Mouse (Mus musculus): Measurements from ENCODE around the gene Wdr89. TPM values are rescaled to one million over a fixed set of nuclear protein-coding genes. Genes with fewer than 3 reads are reported as not detected.
"Not testable (repeated sequence)": the region's sequence is repeated elsewhere in the genome, so short reads cannot be mapped to it uniquely, and the experiment has no call there.

Wdr89 gene
- polyA plus RNA-seq, 1 experiment from 2014 or later = 10.5 TPM

DNA sequence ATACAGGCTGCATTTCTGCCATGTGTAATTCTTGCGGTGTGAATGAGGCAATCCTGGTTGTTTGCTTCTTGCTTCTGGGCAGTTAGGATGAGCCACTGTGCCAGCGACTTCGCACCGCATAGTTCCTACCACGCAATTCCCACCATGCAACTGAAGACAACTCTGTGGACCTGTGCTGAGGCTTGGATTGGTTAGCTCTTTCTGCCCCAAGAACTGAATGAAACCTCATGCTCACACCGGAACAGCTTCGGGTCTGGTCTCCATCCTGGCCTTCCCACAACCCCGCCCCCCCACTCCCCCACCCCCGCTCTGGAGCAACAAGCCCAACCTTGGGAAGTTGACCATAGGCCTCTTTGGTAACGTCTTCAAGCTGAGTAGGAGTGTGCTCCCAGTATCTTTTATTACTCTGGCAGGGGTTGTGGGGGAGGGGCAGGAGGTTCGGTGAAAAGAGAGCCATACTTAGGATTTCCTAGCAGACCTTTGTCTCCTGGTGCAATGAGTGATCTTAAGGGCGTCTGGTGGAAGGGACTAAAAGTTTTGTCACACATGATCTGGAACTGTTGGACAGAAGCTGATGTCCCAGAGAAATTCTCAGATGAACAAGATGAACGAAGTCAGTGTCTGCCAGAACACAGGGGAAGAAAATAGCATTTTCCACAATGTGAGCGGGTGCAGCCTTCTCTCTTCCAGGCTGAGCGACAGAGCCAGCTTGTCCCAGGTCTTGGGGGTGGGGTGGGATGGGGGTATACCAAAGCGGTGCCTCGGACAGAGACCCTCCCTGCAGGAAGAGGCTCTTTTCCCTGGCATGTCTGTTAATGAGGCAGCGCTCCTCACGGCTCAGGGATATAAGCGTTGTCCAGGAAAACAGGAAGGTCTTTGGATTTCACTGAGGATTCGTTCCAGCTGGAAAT is 32.1 kb upstream of the Wdr89 start:
- no peaks in the 10 kb centered on the region for H3K9me3 ChIP-seq (ENCODE audit: control insufficient read depth, low read length)
- H3K27ac ChIP-seq (ENCODE audit: low read depth, low read length) = no peak overlapping the region
- H3K4me3 ChIP-seq (ENCODE audit: low read depth, low read length) = no peak overlapping the region
- H3K4me1 ChIP-seq (ENCODE audit: control insufficient read depth, insufficient read depth, low read length) = peaks cover 3% of the 10 kb centered on the region; the same call in 1 of the 2 replicates
- no peak for ATAC-seq (ENCODE audit: low FRiP score)
- H3K36me3 ChIP-seq (ENCODE audit: control insufficient read depth, insufficient read depth, low read length) = no peaks in the 10 kb centered on the region
- 44% methylated on average over 21 of the region's 21 CpGs for WGBS
- H3K27me3 ChIP-seq (ENCODE audit: control insufficient read depth, insufficient read depth, low read length) = no peaks in the 10 kb centered on the region
- H3K9ac ChIP-seq (ENCODE audit: low read length) = peak overlapping the region; percentile 25; the same call in 1 of the 2 replicates
- peak; percentile 90 for DNase-seq (ENCODE audit: low spot score, missing footprints)
- H3K4me2 ChIP-seq = peak overlapping the region; percentile 10; the same call in 1 of the 2 replicates

DNA sequence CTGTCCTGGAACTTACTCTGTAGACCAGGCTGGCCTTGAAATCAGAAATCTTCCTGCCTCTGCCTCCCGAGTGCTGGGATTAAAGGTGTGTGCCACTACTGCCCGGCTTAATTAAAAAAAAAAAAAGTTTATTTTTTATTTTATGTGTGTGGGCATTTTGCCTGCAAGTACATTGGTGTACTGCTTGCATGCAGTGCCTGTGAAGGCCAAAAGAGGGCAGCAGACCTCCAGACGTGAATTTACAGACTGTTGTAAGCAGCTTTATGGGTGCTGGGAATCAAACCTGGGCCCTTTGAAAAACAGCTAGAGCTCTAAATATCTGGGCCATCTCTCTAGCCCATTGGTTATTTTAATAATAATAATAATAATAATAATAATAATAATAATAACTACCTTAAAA is 29.4 kb upstream of the Wdr89 start:
- Histone ChIP-seq H3K36me3 (ENCODE audit: control insufficient read depth, insufficient read depth, low read length) (no peaks in the 10 kb centered on the region), H3K4me1 (ENCODE audit: control insufficient read depth, insufficient read depth, low read length) (peaks cover 3% of the 10 kb centered on the region; the same call in 1 of the 2 replicates), H3K27ac (ENCODE audit: low read depth, low read length) (no peak overlapping the region), H3K27me3 (ENCODE audit: control insufficient read depth, insufficient read depth, low read length) (no peaks in the 10 kb centered on the region), H3K4me3 (ENCODE audit: low read depth, low read length) (no peak overlapping the region), H3K9ac (ENCODE audit: low read length) (no peak overlapping the region), H3K9me3 (ENCODE audit: control insufficient read depth, low read length) (no peaks in the 10 kb centered on the region), H3K4me2 (no peak overlapping the region)
- WGBS = 88% methylated on average over 3 of the region's 3 CpGs
- ATAC-seq (ENCODE audit: low FRiP score) = no peak
- DNase-seq (ENCODE audit: low spot score, missing footprints) = no peak

DNA sequence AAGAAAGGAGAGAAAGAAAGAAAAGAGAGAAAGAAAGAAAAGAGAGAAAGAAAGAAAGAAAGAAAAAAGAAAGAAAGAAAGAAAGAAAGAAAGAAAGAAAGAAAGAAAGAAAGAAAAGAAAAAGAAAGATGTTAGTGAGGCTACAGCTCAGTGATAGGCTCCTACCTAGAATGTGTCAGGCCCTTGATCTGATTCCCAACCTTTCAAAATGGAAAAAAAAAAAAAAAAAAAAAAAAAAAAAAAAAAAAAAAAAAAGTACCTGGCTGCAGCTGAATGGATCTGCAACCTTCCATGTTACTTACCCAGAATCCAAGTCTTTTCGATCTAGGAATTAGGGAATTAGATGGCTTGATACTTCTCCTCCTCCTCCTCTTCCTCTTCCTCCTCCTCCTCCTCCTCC is 26.5 kb upstream of the Wdr89 start:
- WGBS = 81% methylated on average over 1 of the region's 1 CpGs
- not testable (repeated sequence) for ATAC-seq (ENCODE audit: low FRiP score); H3K27me3 ChIP-seq (ENCODE audit: control insufficient read depth, insufficient read depth, low read length); H3K9ac ChIP-seq (ENCODE audit: low read length); H3K36me3 ChIP-seq (ENCODE audit: control insufficient read depth, insufficient read depth, low read length); H3K9me3 ChIP-seq (ENCODE audit: control insufficient read depth, low read length); H3K4me3 ChIP-seq (ENCODE audit: low read depth, low read length); H3K4me2 ChIP-seq; H3K27ac ChIP-seq (ENCODE audit: low read depth, low read length); H3K4me1 ChIP-seq (ENCODE audit: control insufficient read depth, insufficient read depth, low read length)
- DNase-seq (ENCODE audit: low spot score, missing footprints) = peak; percentile 60

DNA sequence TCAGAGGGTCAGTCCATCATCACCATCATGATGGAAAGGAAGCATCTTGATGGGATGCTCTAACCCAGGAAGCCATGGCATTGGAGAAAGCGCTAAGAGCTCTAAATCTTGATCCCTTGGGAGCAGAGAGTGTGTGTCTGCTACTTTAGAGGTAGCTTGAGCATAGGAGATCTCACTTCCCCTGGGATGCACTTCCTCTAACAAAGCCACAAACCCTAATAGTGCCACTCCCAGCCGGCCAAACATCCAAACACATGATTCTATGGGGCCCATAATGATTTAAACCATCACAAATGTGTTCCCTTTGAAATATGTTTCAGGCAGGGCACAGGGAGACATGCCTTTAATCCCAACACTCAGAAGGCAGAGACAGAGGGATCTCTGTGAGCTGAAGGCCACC is 19.7 kb upstream of the Wdr89 start:
- Histone ChIP-seq H3K4me3 (ENCODE audit: low read depth, low read length) (no peak overlapping the region), H3K27me3 (ENCODE audit: control insufficient read depth, insufficient read depth, low read length) (no peaks in the 10 kb centered on the region), H3K36me3 (ENCODE audit: control insufficient read depth, insufficient read depth, low read length) (no peaks in the 10 kb centered on the region), H3K4me1 (ENCODE audit: control insufficient read depth, insufficient read depth, low read length) (no peaks in the 10 kb centered on the region), H3K27ac (ENCODE audit: low read depth, low read length) (no peak overlapping the region), H3K4me2 (no peak overlapping the region), H3K9ac (ENCODE audit: low read length) (no peak overlapping the region), H3K9me3 (ENCODE audit: control insufficient read depth, low read length) (no peaks in the 10 kb centered on the region)
- ATAC-seq (ENCODE audit: low FRiP score) (no peak), DNase-seq (ENCODE audit: low spot score, missing footprints) (no peak)
- 81% methylated on average over 2 of the region's 2 CpGs for WGBS

DNA sequence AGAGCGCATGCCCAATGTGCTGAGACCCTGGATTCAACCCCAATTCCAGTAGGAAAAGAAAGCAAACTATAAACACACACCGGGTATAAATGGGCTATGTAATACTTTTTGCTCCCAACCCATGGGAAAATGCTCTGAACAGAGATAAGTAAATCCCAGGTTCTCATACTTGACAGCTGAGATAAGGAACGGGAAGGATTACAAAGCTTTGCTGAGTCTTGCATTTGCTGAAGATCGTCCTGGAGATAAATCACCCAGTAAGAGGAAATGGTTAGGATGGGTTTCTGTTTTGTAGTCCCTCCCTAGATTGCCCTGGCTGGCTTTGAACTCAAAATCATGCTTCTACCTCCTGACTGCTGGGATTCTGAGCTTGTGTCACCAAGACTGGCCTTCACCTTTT is 18.0 kb upstream of the Wdr89 start:
- ATAC-seq (ENCODE audit: low FRiP score) (no peak), DNase-seq (ENCODE audit: low spot score, missing footprints) (no peak)
- no peak overlapping the region for H3K27ac ChIP-seq (ENCODE audit: low read depth, low read length)
- no peak overlapping the region for H3K4me3 ChIP-seq (ENCODE audit: low read depth, low read length)
- H3K36me3 ChIP-seq (ENCODE audit: control insufficient read depth, insufficient read depth, low read length) = no peaks in the 10 kb centered on the region
- no peaks in the 10 kb centered on the region for H3K4me1 ChIP-seq (ENCODE audit: control insufficient read depth, insufficient read depth, low read length)
- WGBS = 81% methylated on average over 4 of the region's 4 CpGs
- H3K4me2 ChIP-seq = no peak overlapping the region
- no peaks in the 10 kb centered on the region for H3K27me3 ChIP-seq (ENCODE audit: control insufficient read depth, insufficient read depth, low read length)
- H3K9ac ChIP-seq (ENCODE audit: low read length) = no peak overlapping the region
- no peaks in the 10 kb centered on the region for H3K9me3 ChIP-seq (ENCODE audit: control insufficient read depth, low read length)

DNA sequence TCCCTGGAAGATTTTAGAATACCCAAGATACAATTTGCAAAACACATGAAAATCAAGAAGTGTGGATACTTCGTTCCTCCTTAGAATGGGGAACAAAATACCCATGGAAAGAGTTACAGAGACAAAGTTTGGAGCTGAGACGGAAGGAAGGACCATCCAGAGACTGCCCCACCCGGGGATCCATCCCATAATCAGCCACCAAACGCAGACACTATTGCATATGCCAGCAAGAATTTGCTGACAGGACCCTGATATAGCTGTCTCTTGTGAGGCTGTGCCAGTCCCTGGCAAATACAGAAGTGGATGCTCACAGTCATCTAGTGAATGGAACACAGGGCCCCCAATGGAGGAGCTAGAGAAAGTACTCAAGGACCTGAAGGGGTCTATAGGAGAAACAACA is 14.7 kb upstream of the Wdr89 start:
- not testable (repeated sequence) for H3K27me3 ChIP-seq (ENCODE audit: control insufficient read depth, insufficient read depth, low read length); H3K4me1 ChIP-seq (ENCODE audit: control insufficient read depth, insufficient read depth, low read length); DNase-seq (ENCODE audit: low spot score, missing footprints); H3K36me3 ChIP-seq (ENCODE audit: control insufficient read depth, insufficient read depth, low read length); H3K9me3 ChIP-seq (ENCODE audit: control insufficient read depth, low read length); ATAC-seq (ENCODE audit: low FRiP score); H3K4me2 ChIP-seq; H3K27ac ChIP-seq (ENCODE audit: low read depth, low read length); H3K9ac ChIP-seq (ENCODE audit: low read length); H3K4me3 ChIP-seq (ENCODE audit: low read depth, low read length)
- 86% methylated on average over 4 of the region's 4 CpGs for WGBS

DNA sequence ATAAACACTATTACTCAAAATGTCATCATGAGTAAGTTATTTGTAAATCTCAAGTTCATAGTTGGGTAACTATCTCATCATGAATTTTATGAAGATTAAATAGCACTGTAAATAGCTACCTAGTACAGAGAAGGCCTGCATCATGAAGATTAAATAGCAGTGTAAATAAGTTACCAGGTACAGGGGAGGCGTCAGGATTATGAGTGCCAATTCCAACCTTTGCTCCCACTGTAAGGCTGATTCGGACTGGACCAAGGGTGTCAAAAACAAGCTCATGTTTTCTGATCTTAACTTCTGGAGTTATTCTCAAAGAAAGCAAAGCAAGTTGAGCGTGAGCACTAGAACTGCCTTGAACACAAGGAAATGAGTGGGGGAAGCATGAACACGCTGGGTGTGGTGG is 14.3 kb upstream of the Wdr89 start:
- Histone ChIP-seq H3K27ac (ENCODE audit: low read depth, low read length) (no peak overlapping the region), H3K4me3 (ENCODE audit: low read depth, low read length) (no peak overlapping the region), H3K4me1 (ENCODE audit: control insufficient read depth, insufficient read depth, low read length) (no peaks in the 10 kb centered on the region), H3K4me2 (no peak overlapping the region), H3K9ac (ENCODE audit: low read length) (no peak overlapping the region), H3K9me3 (ENCODE audit: control insufficient read depth, low read length) (no peaks in the 10 kb centered on the region), H3K36me3 (ENCODE audit: control insufficient read depth, insufficient read depth, low read length) (no peaks in the 10 kb centered on the region), H3K27me3 (ENCODE audit: control insufficient read depth, insufficient read depth, low read length) (no peaks in the 10 kb centered on the region)
- 94% methylated on average over 4 of the region's 4 CpGs for WGBS
- DNase-seq (ENCODE audit: low spot score, missing footprints) (no peak), ATAC-seq (ENCODE audit: low FRiP score) (no peak)

DNA sequence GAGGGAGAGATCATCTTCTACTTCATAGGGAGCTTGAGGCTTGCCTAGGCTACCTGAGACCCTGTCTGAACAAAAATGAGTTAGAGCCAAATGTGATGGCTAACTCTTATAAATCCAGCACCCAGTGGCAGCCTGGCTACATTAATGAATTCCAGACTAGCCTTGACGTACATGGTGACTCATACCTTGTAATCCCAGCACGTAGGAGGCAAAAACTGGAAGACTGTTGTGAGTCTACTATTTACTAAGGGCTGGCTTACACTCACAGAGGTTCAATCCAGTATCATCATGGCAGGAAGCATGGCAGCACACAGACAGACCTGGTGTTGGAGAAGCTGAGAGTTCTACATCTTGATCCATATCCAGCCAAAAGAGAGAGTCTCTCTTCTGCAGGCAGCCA is 13.5 kb upstream of the Wdr89 start:
- no peak overlapping the region for H3K27ac ChIP-seq (ENCODE audit: low read depth, low read length)
- ATAC-seq (ENCODE audit: low FRiP score) (no peak), DNase-seq (ENCODE audit: low spot score, missing footprints) (no peak)
- H3K27me3 ChIP-seq (ENCODE audit: control insufficient read depth, insufficient read depth, low read length) = no peaks in the 10 kb centered on the region
- H3K9ac ChIP-seq (ENCODE audit: low read length) = no peak overlapping the region
- H3K4me2 ChIP-seq = no peak overlapping the region
- no peaks in the 10 kb centered on the region for H3K4me1 ChIP-seq (ENCODE audit: control insufficient read depth, insufficient read depth, low read length)
- WGBS = 85% methylated on average over 2 of the region's 2 CpGs
- H3K4me3 ChIP-seq (ENCODE audit: low read depth, low read length) = no peak overlapping the region
- H3K36me3 ChIP-seq (ENCODE audit: control insufficient read depth, insufficient read depth, low read length) = no peaks in the 10 kb centered on the region
- H3K9me3 ChIP-seq (ENCODE audit: control insufficient read depth, low read length) = no peaks in the 10 kb centered on the region

DNA sequence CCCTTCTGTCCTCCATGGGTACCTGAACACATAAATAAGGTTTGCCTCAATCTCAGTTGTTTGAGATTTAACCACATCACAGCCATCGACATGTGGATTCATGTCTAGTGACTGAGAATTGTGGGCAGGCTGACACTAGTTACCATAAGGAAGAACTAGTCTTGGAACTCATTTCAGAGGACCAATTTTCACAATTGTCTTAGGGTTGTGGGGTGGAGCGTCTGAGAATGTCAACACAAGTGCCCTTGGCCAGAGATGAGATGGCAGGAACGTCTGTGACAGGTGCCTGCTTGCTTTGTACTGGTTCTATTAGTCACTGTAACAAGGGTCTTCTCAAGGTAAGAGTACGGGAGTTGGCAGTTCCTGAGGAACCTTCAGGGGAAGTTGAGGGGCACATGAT is 11.8 kb upstream of the Wdr89 start:
- 84% methylated on average over 4 of the region's 4 CpGs for WGBS
- H3K36me3 ChIP-seq (ENCODE audit: control insufficient read depth, insufficient read depth, low read length) = no peaks in the 10 kb centered on the region
- no peaks in the 10 kb centered on the region for H3K4me1 ChIP-seq (ENCODE audit: control insufficient read depth, insufficient read depth, low read length)
- H3K27ac ChIP-seq (ENCODE audit: low read depth, low read length) = no peak overlapping the region
- DNase-seq (ENCODE audit: low spot score, missing footprints) (no peak), ATAC-seq (ENCODE audit: low FRiP score) (no peak)
- H3K9ac ChIP-seq (ENCODE audit: low read length) = no peak overlapping the region
- no peak overlapping the region for H3K4me2 ChIP-seq
- H3K27me3 ChIP-seq (ENCODE audit: control insufficient read depth, insufficient read depth, low read length) = no peaks in the 10 kb centered on the region
- H3K4me3 ChIP-seq (ENCODE audit: low read depth, low read length) = no peak overlapping the region
- no peaks in the 10 kb centered on the region for H3K9me3 ChIP-seq (ENCODE audit: control insufficient read depth, low read length)
